Mouse (Mus musculus) testis, adult 2 months (tissue): ENCODE results near the gene Pkp4.

ENCODE experiments used
- CTCF ChIP-seq: fragments of 200-500 bp; IDR thresholded peaks from 2 replicates; pipeline ENCODE4 v1.5.1; 2012; ENCODE audit warnings: low read depth, mild to moderate bottlenecking, inconsistent platforms, low read length, moderate library complexity; ENCODE audit not compliant: control insufficient read depth, insufficient read depth, insufficient replicate concordance
- POLR2A ChIP-seq: fragments of 200-500 bp; IDR thresholded peaks from 2 replicates; pipeline ENCODE4 v1.6.1; 2012; ENCODE audit warnings: low read depth, mild to moderate bottlenecking, inconsistent platforms, low read length, moderate library complexity; ENCODE audit not compliant: control insufficient read depth

- no peak for TF ChIP-seq CTCF
- TF ChIP-seq POLR2A: no peak
Measured at GRCm38 (mm10) chr2:59129023-59129422, 31.6 kb upstream of the Pkp4 start.
